Mouse (Mus musculus) ovary, postnatal 36 days (tissue): ENCODE measurements at regions not wholly inside any gene's neighbourhood (a gene's known extent, or its start where the extent isn't known, plus 50 kb on each side); places are given as distances from the start of the nearest gene placed in this dataset.

ENCODE experiments used
- DNase-seq: peaks from one replicate; pipeline ENCODE4 v3.0.0; 2022; ENCODE audit warnings: low spot score, mixed read lengths

DNA sequence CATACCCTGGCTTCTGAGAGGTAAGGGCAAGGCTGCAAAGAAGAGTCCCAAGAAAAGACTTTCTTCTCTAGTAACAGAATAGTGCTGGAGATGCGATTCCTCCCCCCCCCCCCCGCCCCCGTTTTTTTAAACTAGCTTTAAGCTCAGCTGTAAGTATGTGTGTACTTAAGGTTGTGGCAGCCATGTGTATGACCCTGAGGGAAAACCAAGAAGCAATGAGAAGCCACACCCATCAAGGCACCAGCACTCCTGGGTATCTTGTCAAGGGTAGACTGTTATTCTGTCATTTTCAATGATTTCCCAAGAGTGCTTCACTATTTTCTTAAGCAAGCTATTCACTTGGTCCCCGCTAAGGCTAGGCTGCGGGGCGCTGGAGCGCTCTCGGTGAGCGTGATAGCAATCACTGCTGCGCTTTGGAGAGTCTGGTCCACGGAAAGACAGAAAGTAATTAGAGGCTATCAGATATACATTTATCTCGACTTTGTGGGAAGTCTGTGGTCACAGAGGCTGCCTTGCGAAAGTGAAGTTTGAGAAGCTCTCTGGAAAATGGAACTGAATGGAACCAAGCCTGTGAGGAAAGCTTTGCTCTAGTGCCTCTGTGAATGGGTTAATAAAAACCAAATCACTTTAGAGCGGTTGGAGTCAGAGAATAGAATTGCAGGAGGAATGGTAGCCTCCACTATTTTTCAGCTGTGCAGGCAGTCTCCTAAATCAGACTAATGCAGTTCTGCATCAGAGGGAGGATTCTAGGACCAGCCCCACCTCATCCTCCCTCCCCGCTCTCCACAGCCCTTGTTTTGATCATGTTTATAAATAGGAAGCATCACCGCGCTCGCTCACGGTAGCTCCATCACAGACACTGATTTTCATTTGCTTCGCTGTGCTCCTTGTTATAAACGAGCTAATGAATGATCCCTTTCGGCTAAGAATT is 114.8 kb upstream of the Bmp2 start:
- DNase-seq: no peak

GRCm38 (mm10) chr2:133438018-133438417 is 113.9 kb upstream of the Bmp2 start:
- no peak for DNase-seq

GRCm38 (mm10) chr2:133443024-133443423 is 108.9 kb upstream of the Bmp2 start:
- no peak for DNase-seq

DNA sequence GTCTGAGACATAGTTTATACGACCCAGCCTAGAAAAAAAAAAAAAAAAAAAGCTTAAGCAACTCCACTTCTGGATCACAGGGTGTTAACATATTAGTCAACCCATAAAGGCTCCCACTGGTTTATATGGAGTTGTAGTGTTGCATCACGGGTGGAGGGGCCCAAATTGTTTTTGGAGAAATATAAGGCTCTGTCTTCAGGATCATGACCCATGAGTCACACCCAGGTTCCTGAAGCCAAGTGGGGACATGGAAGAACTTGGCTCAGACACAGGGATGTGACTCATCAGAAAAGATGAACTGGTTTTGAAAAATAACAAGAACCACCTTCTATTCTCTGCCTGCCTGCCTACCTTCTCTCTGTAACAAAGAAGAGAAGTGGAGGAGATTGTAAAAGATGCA is 108.5 kb upstream of the Bmp2 start:
- DNase-seq: no peak

DNA sequence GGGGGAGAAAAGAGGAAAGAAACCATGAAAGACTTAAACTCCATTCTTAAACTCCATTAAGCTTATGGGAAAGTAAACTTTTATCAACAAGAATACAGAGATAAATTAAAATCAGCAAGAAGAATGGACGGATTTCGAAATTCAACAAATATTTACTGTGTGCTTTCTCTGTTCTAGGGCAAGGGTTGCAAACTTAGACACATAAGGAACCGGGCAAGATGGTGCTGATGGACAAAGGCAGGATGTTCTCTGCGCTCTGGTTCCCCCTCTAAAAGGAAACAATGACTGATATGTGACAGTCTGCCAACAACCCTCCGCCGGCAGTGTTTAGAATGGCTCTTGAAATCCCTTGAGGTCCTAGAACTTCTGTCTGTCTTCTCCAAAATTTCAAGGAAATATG is 99.0 kb upstream of the Bmp2 start:
- no peak for DNase-seq

DNA sequence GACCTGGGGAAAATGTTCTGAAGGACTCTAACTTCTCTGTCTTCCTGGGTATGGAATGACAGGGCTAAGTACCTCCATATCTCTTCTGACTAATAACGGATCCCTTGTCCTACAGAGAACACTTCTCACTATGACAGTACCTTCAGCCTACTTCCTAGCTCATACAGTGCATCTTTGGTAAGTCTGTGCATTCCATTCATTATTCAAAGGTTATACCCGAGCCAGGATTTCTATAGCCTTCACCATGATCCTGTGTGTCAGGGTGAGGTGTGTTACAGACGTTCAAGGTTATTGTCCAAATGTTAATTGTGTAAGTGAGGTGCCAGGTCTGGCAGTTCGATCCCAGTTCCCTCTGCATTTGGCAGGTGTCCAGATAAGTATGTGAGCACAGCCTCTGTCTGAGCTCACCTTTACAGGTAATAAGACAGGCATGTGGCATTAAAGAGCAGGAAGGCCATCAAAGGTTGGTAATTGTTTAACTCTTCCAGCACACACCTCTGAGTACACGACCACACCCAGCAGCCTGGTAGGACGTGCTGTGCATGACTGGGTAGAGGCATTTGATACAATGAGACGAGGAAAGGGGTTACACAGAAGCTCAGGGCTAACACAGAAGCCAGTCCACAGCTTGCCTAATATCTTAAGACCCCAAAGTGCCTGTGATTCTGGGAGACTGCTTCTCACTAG is 96.3 kb upstream of the Bmp2 start:
- no peak for DNase-seq

DNA sequence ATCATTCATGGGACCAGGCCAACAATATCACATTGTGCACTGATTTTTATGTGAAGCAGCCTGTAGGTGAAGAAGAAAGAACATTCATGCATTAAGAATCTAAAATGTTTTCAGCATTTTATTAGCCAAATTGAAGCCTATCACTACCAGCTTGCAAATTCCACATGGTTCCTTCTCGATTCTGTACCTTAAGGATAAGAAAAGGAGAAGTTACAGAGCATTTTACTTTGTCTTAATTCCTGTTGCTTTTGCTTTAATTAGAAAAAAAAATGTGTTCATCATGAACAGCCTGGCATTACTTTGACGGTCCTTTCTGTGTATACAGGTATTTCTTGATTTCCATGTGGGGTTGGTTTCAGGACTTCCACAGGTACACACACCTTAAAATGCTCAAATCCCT is 95.2 kb upstream of the Bmp2 start:
- no peak for DNase-seq

- no peak for DNase-seq
Observed at GRCm38 (mm10) chr2:133458735-133459134, 93.2 kb upstream of the Bmp2 start.

GRCm38 (mm10) chr2:133460814-133461213 is 91.1 kb upstream of the Bmp2 start:
- no peak for DNase-seq

DNA sequence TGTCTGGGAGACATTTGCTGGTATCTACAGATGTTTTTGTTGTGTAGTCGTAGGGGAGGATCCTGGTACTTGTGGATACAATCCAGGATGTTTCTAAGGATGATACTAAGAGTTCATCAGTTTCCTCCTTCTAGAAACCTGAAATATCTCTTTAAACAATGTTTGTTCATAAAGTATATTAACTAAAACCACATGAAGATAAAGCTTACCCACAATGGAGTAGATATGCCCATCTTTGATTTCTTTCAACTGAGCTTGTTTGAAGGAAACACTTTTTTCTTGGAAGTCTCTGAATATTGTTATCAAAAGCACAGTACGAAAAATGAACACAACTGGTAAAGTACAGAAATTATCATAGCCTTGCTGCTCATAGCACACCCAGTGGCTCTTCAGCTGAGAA is 89.6 kb upstream of the Bmp2 start:
- DNase-seq: no peak

GRCm38 (mm10) chr2:133467170-133468168 is 84.5 kb upstream of the Bmp2 start:
- no peak for DNase-seq

DNA sequence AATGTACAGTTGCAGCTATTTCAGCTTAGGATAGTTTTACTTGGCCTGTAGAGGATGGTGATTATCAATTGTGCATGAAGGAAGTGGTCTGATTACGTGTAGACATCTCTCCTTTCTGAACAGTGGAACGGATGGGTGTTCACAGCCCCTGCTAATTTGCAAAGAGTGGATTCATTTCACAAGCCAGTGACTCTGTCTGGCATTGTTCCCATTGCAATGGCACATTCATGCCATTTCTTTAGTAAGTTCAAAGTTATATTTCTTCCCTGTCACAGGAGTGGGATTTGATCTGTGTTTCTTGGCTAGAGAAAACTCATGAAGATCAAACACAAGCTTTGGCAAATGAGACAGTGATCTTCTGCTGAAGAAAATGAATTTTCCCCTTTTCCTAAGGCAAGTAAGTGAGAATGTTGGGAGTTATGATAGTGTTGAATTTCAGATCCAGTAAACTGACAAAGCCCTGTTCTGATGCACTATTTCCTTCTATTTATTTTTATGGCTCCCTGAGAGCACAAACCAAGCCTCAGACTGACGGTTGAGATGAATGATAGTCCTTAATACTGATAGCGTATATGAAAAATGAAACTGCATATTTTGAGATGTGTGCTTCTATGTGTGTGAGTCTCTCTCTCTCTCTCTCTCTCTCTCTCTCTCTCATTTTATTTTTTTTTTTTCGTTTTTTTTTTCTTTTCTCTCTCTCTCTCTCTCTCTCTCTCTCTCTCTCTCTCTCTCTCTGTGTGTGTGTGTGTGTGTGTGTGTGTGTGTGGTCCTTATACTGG is 78.8 kb upstream of the Bmp2 start:
- no peak for DNase-seq

- no peak for DNase-seq
Observed at GRCm38 (mm10) chr2:133474174-133474573, 77.8 kb upstream of the Bmp2 start.

GRCm38 (mm10) chr2:133480870-133481269 is 71.1 kb upstream of the Bmp2 start:
- DNase-seq: no peak

GRCm38 (mm10) chr2:133481305-133481704 is 70.7 kb upstream of the Bmp2 start:
- no peak for DNase-seq

- DNase-seq: no peak
Observed at GRCm38 (mm10) chr2:133481785-133482184, 70.2 kb upstream of the Bmp2 start.

- no peak for DNase-seq
Observed at GRCm38 (mm10) chr2:133495443-133495842, 56.5 kb upstream of the Bmp2 start.

DNA sequence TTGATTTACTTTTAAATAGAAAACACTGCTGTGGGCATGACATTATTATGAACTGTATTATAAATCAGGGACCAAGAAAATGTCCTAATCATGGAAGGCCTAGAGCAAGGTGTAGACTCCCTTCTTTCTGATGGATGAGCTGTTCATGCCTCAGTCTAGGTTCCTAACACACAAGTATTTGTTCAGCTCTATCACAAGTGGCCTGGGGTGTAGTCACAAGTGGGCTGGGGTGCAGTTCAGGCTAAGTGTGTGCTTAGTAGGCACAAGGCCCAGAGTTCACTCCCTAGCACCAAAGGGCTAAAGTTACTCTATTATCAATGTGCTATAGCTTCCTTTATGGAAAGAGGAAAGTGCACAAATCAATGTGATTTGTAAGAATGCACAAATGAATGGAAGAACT is 55.6 kb upstream of the Bmp2 start:
- no peak for DNase-seq

DNA sequence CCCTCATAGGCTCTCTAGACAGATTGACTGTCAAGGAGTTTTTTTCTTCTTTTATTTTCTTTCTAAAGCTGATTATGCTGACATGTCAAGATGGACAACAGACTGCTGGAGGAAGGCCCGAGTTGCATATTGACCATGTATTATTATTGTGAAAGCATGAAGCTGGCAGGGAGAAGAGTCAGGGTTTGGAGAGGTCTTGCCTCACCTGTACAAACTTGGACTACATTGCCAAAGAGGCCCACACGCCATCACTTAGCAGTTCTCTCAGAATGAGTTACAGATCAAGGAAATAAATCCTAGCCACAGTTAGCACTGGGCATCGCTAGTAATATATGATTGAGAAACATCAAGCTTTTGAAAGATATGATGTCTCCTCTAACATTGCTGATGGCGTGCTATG is 54.9 kb upstream of the Bmp2 start:
- DNase-seq: no peak

DNA sequence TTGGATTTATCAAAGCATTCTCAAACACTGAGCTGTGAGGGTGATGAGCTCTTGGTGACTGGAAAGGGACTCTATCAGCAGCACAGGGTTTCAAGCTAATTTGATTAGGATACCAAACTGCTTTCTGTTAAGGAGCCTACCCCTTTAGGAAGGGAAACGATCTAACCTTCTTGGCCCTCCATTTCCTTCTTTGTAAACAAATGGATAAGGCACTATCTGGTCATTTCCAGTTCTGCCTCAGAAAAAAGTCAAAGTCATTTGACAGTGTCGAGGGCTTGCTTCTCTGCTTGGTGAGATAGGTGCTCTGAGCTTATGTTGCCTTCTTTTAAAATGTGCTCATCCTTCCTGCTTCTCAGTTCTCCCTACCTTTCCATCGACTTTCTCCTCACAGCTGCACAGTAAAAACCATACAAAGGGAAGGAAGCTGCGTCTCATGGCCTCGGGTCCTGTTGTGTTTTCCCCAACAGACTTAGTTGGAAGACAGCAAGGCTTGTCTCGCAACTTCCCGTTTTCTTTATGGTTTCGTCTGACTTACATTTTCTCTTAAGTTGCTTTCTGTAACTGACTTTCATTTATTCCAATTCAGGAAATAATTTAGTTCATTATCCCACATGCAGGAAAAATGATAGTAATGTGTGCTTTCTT is 54.3 kb upstream of the Bmp2 start:
- DNase-seq: no peak

GRCm38 (mm10) chr2:133498186-133498571 is 53.8 kb upstream of the Bmp2 start:
- DNase-seq: no peak
